Mouse (Mus musculus) thymus, adult 2 months (tissue): ENCODE results near the gene Tbxas1.

Source experiments
- CTCF ChIP-seq: fragments of 200-500 bp; IDR thresholded peaks from 2 replicates; pipeline ENCODE4 v1.5.1; 2012; ENCODE audit warnings: mild to moderate bottlenecking, control low read depth, low read length, moderate library complexity, borderline replicate concordance; ENCODE audit not compliant: control insufficient read depth, poor library complexity, insufficient read depth; ENCODE audit errors: extremely low read depth
- POLR2A ChIP-seq: fragments of 200-500 bp; IDR thresholded peaks from 2 replicates; pipeline ENCODE4 v1.6.1; 2012; ENCODE audit warnings: mild to moderate bottlenecking, low read length, control low read depth, moderate library complexity; ENCODE audit not compliant: control insufficient read depth, poor library complexity, insufficient read depth; ENCODE audit errors: extremely low read depth

- TF ChIP-seq CTCF (no peak), POLR2A (no peak)
Observed at GRCm38 (mm10) chr6:38847958-38848910, 27.0 kb upstream of the Tbxas1 start.
